Mouse (Mus musculus) limb, embryonic 14.5 days (tissue): ENCODE measurements around the gene Mgst1. TPM values are rescaled to one million over a fixed set of nuclear protein-coding genes. Genes with fewer than 3 reads are reported as not detected.
A peak's percentile ranks its signal among the peaks of the same experiment; 100 is the strongest.

Source experiments
- ATAC-seq: fragments of 200-750 bp; cut with Nextera tagmentation; 2 replicates; pipeline ENCODE4 v1.8.0; 2017; ENCODE audit warnings: low read depth, moderate number of reproducible peaks, moderate TSS enrichment; ENCODE audit not compliant: low FRiP score
- DNase-seq: peaks from one replicate; pipeline ENCODE4 v3.0.0-alpha.2; 2015; ENCODE audit warnings: low spot score
- H3K27ac ChIP-seq: fragments of 300-500 bp; sonication (generic); replicated peaks from 2 replicates; pipeline ENCODE4 v1.5.1; 2014; ENCODE audit warnings: low read depth, mild to moderate bottlenecking, low read length, moderate library complexity, mixed read lengths
- H3K27me3 ChIP-seq: fragments of 300-500 bp; sonication (generic); 2 replicates; pipeline ENCODE4 v1.6.1; 2014; ENCODE audit warnings: low read length, mixed read lengths; ENCODE audit not compliant: control insufficient read depth, insufficient read depth
- H3K36me3 ChIP-seq: fragments of 300-500 bp; sonication (generic); 2 replicates; pipeline ENCODE4 v1.6.1; 2014; ENCODE audit warnings: mild to moderate bottlenecking, low read length, moderate library complexity, mixed read lengths; ENCODE audit not compliant: control insufficient read depth, insufficient read depth
- H3K4me1 ChIP-seq: fragments of 300-500 bp; sonication (generic); 2 replicates; pipeline ENCODE4 v1.6.1; 2014; ENCODE audit warnings: antibody characterized with exemption, low read length, mixed read lengths; ENCODE audit not compliant: control insufficient read depth, insufficient read depth
- H3K4me2 ChIP-seq: fragments of 300-500 bp; sonication (generic); replicated peaks from 2 replicates; pipeline ENCODE4 v1.6.1; 2014; ENCODE audit warnings: low read depth, mild to moderate bottlenecking, low read length, moderate library complexity; ENCODE audit not compliant: severe bottlenecking
- H3K4me3 ChIP-seq: fragments of 300-500 bp; sonication (generic); replicated peaks from 2 replicates; pipeline ENCODE4 v1.5.1; 2014; ENCODE audit warnings: low read length
- H3K9ac ChIP-seq: fragments of 300-500 bp; sonication (generic); 2 replicates; pipeline ENCODE4 v1.6.1; 2014; ENCODE audit warnings: mild to moderate bottlenecking, low read depth, low read length, moderate library complexity; ENCODE audit not compliant: severe bottlenecking
- H3K9me3 ChIP-seq: fragments of 300-500 bp; sonication (generic); 2 replicates; pipeline ENCODE4 v1.6.1; 2016; ENCODE audit warnings: low read length; ENCODE audit not compliant: control insufficient read depth
- POLR2A ChIP-seq: fragments of 200-500 bp; IDR thresholded peaks from 2 replicates; pipeline ENCODE4 v1.8.0; 2012; ENCODE audit warnings: inconsistent platforms, mild to moderate bottlenecking, moderate library complexity, borderline replicate concordance; ENCODE audit not compliant: insufficient read depth, insufficient read length; ENCODE audit errors: extremely low read depth
- WGBS: fragments of 180-500 bp; shearing (Covaris S2); extraction: QIAGEN DNeasy Blood & Tissue Kit; methylation state at CpG from one replicate; pipeline ENCODE4 v1.1.7; 2014; 5-methylcytosine and 5-hydroxymethylcytosine counted together
- polyA plus RNA-seq, 2 experiments: library from polyadenylated mRNA; depleted of rRNA in 1 of 2; stranded (reverse) in 1 of 2; unstranded in 1 of 2; fragments of >200 nt; fragmentation: Nextera tagmentation in 1 of 2; extraction: Ambion mirVana in 1 of 2; gene quantifications; 2 replicates each; pipeline versions ENCODE4 v1.2.1 to v1.2.3; 2012 to 2014

Mgst1 gene
- polyA plus RNA-seq, 2 experiments = 123 to 312 TPM

DNA sequence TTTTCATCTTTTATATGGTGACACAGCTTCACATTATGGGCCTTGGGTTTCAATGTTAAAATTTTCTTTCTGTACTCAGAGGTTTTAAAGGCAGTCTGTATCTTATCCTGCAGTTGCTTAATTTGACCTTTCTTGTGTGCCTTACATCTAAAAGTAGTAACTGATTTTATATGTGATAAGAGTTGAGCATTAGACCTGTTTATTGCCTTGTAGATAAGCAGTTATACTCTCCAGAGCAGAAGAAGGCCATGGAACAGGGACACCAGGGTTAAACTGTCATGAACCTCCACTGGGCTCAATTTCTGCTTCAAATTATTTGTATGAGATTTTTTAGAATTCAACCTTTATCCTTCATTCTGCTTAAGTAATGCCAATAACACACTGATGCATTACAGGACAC, 35.6 kb upstream of the Mgst1 start:
- ATAC-seq (no peak), DNase-seq (no peak)
- Histone ChIP-seq H3K9me3 (no peaks in the 10 kb centered on the region), H3K4me1 (no peaks in the 10 kb centered on the region; the same call in 1 of the 2 replicates), H3K4me3 (no peak overlapping the region), H3K9ac (no peak overlapping the region), H3K27ac (no peak overlapping the region), H3K36me3 (no peaks in the 10 kb centered on the region), H3K27me3 (no peaks in the 10 kb centered on the region), H3K4me2 (no peak overlapping the region)
- no peak for TF ChIP-seq POLR2A

DNA sequence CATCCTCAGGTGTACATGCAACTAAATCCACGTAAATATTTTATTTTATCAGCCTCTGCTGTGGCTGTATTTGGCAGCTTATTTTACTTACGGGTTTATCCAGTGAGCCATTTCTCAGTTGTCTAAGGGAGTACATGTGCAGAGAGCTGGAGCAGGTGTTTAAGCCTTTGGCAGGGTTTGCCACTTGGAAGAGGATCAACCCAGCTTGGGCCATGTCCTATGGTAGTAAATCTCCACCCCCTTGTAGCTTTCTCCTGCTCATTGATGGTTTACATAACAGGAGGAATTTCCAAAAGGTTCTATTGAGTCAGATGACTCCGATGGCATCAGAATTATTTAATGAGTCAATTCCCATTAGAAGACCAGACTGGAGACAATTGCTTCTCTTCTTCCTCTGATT, 22.6 kb upstream of the Mgst1 start:
- Histone ChIP-seq H3K27ac (no peak overlapping the region), H3K9me3 (no peaks in the 10 kb centered on the region), H3K27me3 (no peaks in the 10 kb centered on the region), H3K36me3 (no peaks in the 10 kb centered on the region), H3K4me2 (no peak overlapping the region), H3K9ac (no peak overlapping the region), H3K4me1 (no peaks in the 10 kb centered on the region), H3K4me3 (no peak overlapping the region)
- no peak for DNase-seq
- ATAC-seq = no peak
- WGBS = 75% methylated on average over 3 of the region's 3 CpGs
- no peak for TF ChIP-seq POLR2A

GRCm38 (mm10) chr6:138128392-138129335, 11.5 kb upstream of the Mgst1 start:
- Histone ChIP-seq H3K4me1 (no peaks in the 10 kb centered on the region), H3K36me3 (no peaks in the 10 kb centered on the region), H3K9ac (no peak overlapping the region), H3K4me3 (no peak overlapping the region), H3K27me3 (no peaks in the 10 kb centered on the region), H3K4me2 (no peak overlapping the region), H3K27ac (no peak overlapping the region), H3K9me3 (no peaks in the 10 kb centered on the region)
- DNase-seq = peak; percentile 38
- TF ChIP-seq POLR2A = no peak
- 68% methylated on average over 10 of the region's 10 CpGs for WGBS
- no peak for ATAC-seq

- no peak overlapping the region for H3K27ac ChIP-seq
- H3K27me3 ChIP-seq = no peaks in the 10 kb centered on the region
- ATAC-seq (no peak), DNase-seq (no peak)
- no peaks in the 10 kb centered on the region for H3K9me3 ChIP-seq
- H3K4me1 ChIP-seq = no peaks in the 10 kb centered on the region
- H3K4me2 ChIP-seq = no peak overlapping the region
- H3K36me3 ChIP-seq = no peaks in the 10 kb centered on the region
- no peak for TF ChIP-seq POLR2A
- no peak overlapping the region for H3K9ac ChIP-seq
- 72% methylated on average over 3 of the region's 3 CpGs for WGBS
- no peak overlapping the region for H3K4me3 ChIP-seq
Observed at GRCm38 (mm10) chr6:138130541-138130940, 9.6 kb upstream of the Mgst1 start.

DNA sequence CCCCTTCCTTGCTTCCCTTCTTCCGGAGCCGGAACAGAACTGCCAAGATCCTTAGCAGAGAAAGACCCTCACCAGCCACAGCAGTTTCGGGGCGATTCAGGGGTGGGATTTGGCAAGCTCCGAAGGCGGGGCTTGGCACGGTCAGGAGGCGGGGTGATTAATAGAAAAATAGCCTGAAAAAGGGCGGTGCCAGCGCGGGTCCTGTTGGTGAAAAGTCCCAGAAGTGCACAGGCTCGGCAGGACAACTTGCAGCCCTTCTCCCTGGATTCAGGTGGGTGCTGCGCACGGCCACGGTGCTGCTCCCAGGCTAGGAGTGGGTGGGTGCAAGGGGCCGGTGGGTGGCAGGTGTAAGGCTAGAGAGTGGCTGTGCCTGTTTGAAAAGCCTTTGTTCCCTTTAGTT, 220 bp downstream of the Mgst1 start:
- H3K4me2 ChIP-seq = peak overlapping the region; percentile 71
- peak; percentile 69 for ATAC-seq
- H3K27me3 ChIP-seq = no peaks in the 10 kb centered on the region
- no peaks in the 10 kb centered on the region for H3K9me3 ChIP-seq
- no peaks in the 10 kb centered on the region for H3K36me3 ChIP-seq
- peak overlapping the region; percentile 52 for H3K27ac ChIP-seq
- H3K4me3 ChIP-seq = peak overlapping the region; percentile 49
- DNase-seq = peak; percentile 70
- H3K4me1 ChIP-seq = peaks cover 27% of the 10 kb centered on the region
- WGBS = 2% methylated on average over 16 of the region's 16 CpGs
- peak overlapping the region; percentile 65 for H3K9ac ChIP-seq
- 0 out of 2 replicates have a peak, but pooled peaks have one; percentile 62 for TF ChIP-seq POLR2A
